8 mouse cellular contexts compared by ENCODE assay signal in the genomic region with DNA sequence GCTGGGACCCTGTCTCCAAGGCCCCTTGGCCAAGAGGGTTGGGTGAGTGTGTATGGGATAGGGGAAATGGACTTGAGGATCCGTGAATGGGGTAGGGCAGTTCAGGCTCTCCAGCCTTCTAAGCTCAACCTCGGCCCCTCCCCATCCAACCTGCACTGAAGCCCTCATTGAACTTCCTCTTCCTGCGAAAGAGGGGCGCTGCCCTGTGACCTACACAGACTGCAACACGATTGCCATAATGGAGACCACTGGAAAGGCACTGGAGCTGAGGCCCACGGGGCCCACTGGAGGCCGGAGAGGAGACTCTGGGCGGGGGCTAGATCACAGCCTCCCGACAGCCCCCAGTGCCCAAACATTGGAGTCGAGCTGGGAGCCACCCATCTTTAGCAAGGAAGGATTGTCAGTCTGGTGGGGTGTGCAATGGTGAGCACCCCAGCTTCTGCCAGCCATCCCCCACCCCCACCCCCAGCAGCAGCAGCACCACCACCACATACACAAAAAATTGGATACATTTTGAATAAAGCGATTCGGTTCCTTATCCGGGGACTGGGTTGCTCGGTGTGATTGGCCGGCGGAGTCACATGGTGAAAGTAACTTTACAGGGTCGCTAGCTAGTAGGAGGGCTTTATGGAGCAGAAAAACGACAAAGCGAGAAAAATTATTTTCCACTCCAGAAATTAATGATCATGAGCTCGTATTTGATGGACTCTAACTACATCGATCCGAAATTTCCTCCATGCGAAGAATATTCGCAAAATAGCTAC. TPM values are rescaled to one million over a fixed set of nuclear protein-coding genes. Genes with fewer than 3 reads are reported as not detected.
DNase-seq lines count a peak whose midpoint lies in the region; ATAC-seq lines count a peak whose summit lies in the region.

No protein-coding gene starts in this region.

- peak; percentile 19 to 43 for DNase-seq in adrenal gland, adult 18-20 months (ENCODE audit: low spot score in 2 of 2)
- no peak for DNase-seq in adrenal gland, postnatal 4 days (ENCODE audit: low spot score in 2 of 2)
- DNase-seq in midbrain, embryonic 11.5 days (ENCODE audit: low spot score, missing footprints): peak; percentile 88
- peak; percentile 51 for DNase-seq in limb, embryonic 11.5 days (ENCODE audit: low spot score)
- no peak for DNase-seq in testis, postnatal 14 days (ENCODE audit: low spot score)
- DNase-seq in frontal cortex, adult 2 months (ENCODE audit: extremely low spot score in 1 of 2, low spot score in 1 of 2): no peak
- no peak for DNase-seq in layer of hippocampus, postnatal 25 days (ENCODE audit: extremely low spot score in 1 of 2, low spot score in 1 of 2)

- no peaks in the 10 kb centered on the region for H3K36me3 ChIP-seq in midbrain, embryonic 11.5 days (ENCODE audit: control insufficient read depth, insufficient read depth, low read length)
- H3K36me3 ChIP-seq in midbrain, embryonic 16.5 days (ENCODE audit: control insufficient read depth, insufficient read depth, low read length): no peaks in the 10 kb centered on the region
- no peaks in the 10 kb centered on the region for H3K36me3 ChIP-seq in limb, embryonic 11.5 days (ENCODE audit: control insufficient read depth, insufficient read depth, low read length)

- H3K9ac ChIP-seq in midbrain, embryonic 11.5 days (ENCODE audit: low read length): no peak overlapping the region
- no peak overlapping the region for H3K9ac ChIP-seq in midbrain, embryonic 16.5 days (ENCODE audit: low read depth, low read length)
- H3K9ac ChIP-seq in limb, embryonic 11.5 days (ENCODE audit: low read length): peak overlapping the region; percentile 13; the same call in 1 of the 2 replicates

- no peak overlapping the region for H3K27ac ChIP-seq in midbrain, embryonic 11.5 days (ENCODE audit: low read depth, low read length)
- H3K27ac ChIP-seq in midbrain, embryonic 16.5 days (ENCODE audit: low read length): no peak overlapping the region
- 0 out of 2 replicates have a peak overlapping the region, but pooled peaks have one; percentile 43 for H3K27ac ChIP-seq in limb, embryonic 11.5 days (replicated peaks; ENCODE audit: low read depth, low read length)

- no peaks in the 10 kb centered on the region for H3K9me3 ChIP-seq in midbrain, embryonic 11.5 days (ENCODE audit: control insufficient read depth, low read length)
- H3K9me3 ChIP-seq in midbrain, embryonic 16.5 days (replicated peaks; ENCODE audit: control insufficient read depth, low read length, poor library complexity, severe bottlenecking): no peaks in the 10 kb centered on the region
- H3K9me3 ChIP-seq in limb, embryonic 11.5 days (ENCODE audit: control insufficient read depth, low read length): no peaks in the 10 kb centered on the region

- no peak for ATAC-seq in midbrain, embryonic 11.5 days (ENCODE audit: low FRiP score)
- ATAC-seq in midbrain, embryonic 16.5 days: no peak
- peak; percentile 49; the same call in 1 of the 2 replicates for ATAC-seq in limb, embryonic 11.5 days (ENCODE audit: insufficient number of reproducible peaks, low FRiP score, low TSS enrichment, low read depth)

- H3K27me3 ChIP-seq in midbrain, embryonic 11.5 days (ENCODE audit: control insufficient read depth, insufficient read depth, low read length): peaks cover 98% of the 10 kb centered on the region
- H3K27me3 ChIP-seq in midbrain, embryonic 16.5 days (ENCODE audit: control insufficient read depth, insufficient read depth, low read depth, low read length): peaks cover 87% of the 10 kb centered on the region
- H3K27me3 ChIP-seq in limb, embryonic 11.5 days (ENCODE audit: control insufficient read depth, insufficient read depth, low read length): peaks cover 77% of the 10 kb centered on the region

- H3K4me1 ChIP-seq in midbrain, embryonic 11.5 days (ENCODE audit: control insufficient read depth, insufficient read depth, low read length): no peaks in the 10 kb centered on the region
- no peaks in the 10 kb centered on the region for H3K4me1 ChIP-seq in midbrain, embryonic 16.5 days (ENCODE audit: control insufficient read depth, insufficient read depth, low read length)
- H3K4me1 ChIP-seq in limb, embryonic 11.5 days (ENCODE audit: control insufficient read depth, insufficient read depth, low read length): peaks cover 35% of the 10 kb centered on the region

- no peak overlapping the region for H3K4me3 ChIP-seq in midbrain, embryonic 11.5 days (ENCODE audit: low read depth, low read length)
- H3K4me3 ChIP-seq in midbrain, embryonic 16.5 days (ENCODE audit: low read depth, low read length): no peak overlapping the region
- peak overlapping the region; percentile 30 for H3K4me3 ChIP-seq in limb, embryonic 11.5 days (ENCODE audit: low read depth, low read length)

- no peak overlapping the region for H3K4me2 ChIP-seq in midbrain, embryonic 11.5 days
- H3K4me2 ChIP-seq in midbrain, embryonic 16.5 days (ENCODE audit: low read length): no peak overlapping the region
- peak overlapping the region; percentile 60 for H3K4me2 ChIP-seq in limb, embryonic 11.5 days (ENCODE audit: low read depth, severe bottlenecking)

- WGBS in midbrain, embryonic 11.5 days: under 1% methylated on average over 24 of the region's 24 CpGs
- under 1% methylated on average over 24 of the region's 24 CpGs for WGBS in midbrain, embryonic 16.5 days
- 2% methylated on average over 24 of the region's 24 CpGs for WGBS in limb, embryonic 11.5 days

RNA-seq across cellular contexts. Expression of a gene that starts 15.5 kb away (rescaled TPM):
- 1 to 10 TPM; 5.0 to 7.3 TPM for total RNA-seq in adrenal gland, adult 18-20 months (2021)
- total RNA-seq in adrenal gland, postnatal 4 days (2021): 10 to 100 TPM; 11.3 to 13.4 TPM
- polyA plus RNA-seq in midbrain, embryonic 11.5 days (2014; fragmentation: Nextera tagmentation; extraction: Ambion mirVana): not detected in 2 replicates
- not detected in 2 replicates for polyA plus RNA-seq in midbrain, embryonic 16.5 days (2015; fragmentation: Nextera tagmentation; extraction: Ambion mirVana)
- 5.1 and 6.4 TPM in 2 replicates for polyA plus RNA-seq in limb, embryonic 11.5 days (2014; fragmentation: Nextera tagmentation; extraction: Ambion mirVana)
- 0.06 TPM in 1 of 2 replicates, not detected in the other for polyA plus RNA-seq in frontal cortex, adult 2 months (2012; rRNA removed)
- not detected for total RNA-seq in layer of hippocampus, postnatal 25 days (2021)

RNA-seq across cellular contexts. Expression of a gene that starts 36.2 kb away (rescaled TPM):
- total RNA-seq in adrenal gland, adult 18-20 months (2021): 10 to 100 TPM; 47.9 to 59.3 TPM
- 10 to 100 TPM; 40.3 to 41.5 TPM for total RNA-seq in adrenal gland, postnatal 4 days (2021)
- polyA plus RNA-seq in midbrain, embryonic 11.5 days (2014; fragmentation: Nextera tagmentation; extraction: Ambion mirVana): not detected in 2 replicates
- polyA plus RNA-seq in midbrain, embryonic 16.5 days (2015; fragmentation: Nextera tagmentation; extraction: Ambion mirVana): not detected in 2 replicates
- polyA plus RNA-seq in limb, embryonic 11.5 days (2014; fragmentation: Nextera tagmentation; extraction: Ambion mirVana): 9.5 and 10.9 TPM in 2 replicates
- polyA plus RNA-seq in frontal cortex, adult 2 months (2012; rRNA removed): not detected in 2 replicates
- total RNA-seq in layer of hippocampus, postnatal 25 days (2021): not detected

RNA-seq across cellular contexts. Expression of a gene that starts 43.8 kb away (rescaled TPM):
- total RNA-seq in adrenal gland, adult 18-20 months (2021): 10 to 100 TPM; 30.8 to 34.8 TPM
- 10 to 100 TPM; 22.2 to 22.7 TPM for total RNA-seq in adrenal gland, postnatal 4 days (2021)
- not detected in 2 replicates for polyA plus RNA-seq in midbrain, embryonic 11.5 days (2014; fragmentation: Nextera tagmentation; extraction: Ambion mirVana)
- not detected in 2 replicates for polyA plus RNA-seq in midbrain, embryonic 16.5 days (2015; fragmentation: Nextera tagmentation; extraction: Ambion mirVana)
- polyA plus RNA-seq in limb, embryonic 11.5 days (2014; fragmentation: Nextera tagmentation; extraction: Ambion mirVana): 4.6 and 4.8 TPM in 2 replicates
- polyA plus RNA-seq in frontal cortex, adult 2 months (2012; rRNA removed): not detected in 2 replicates
- not detected for total RNA-seq in layer of hippocampus, postnatal 25 days (2021)

RNA-seq across cellular contexts. Expression of a gene that starts 58.0 kb away (rescaled TPM):
- total RNA-seq in adrenal gland, adult 18-20 months (2021): 1 to 10 TPM in 1 of 2 experiments, under 1 TPM in 1; 0.66 to 1.4 TPM
- total RNA-seq in adrenal gland, postnatal 4 days (2021): 1 to 10 TPM; 3.0 to 4.8 TPM
- not detected in 2 replicates for polyA plus RNA-seq in midbrain, embryonic 11.5 days (2014; fragmentation: Nextera tagmentation; extraction: Ambion mirVana)
- not detected in 2 replicates for polyA plus RNA-seq in midbrain, embryonic 16.5 days (2015; fragmentation: Nextera tagmentation; extraction: Ambion mirVana)
- 4.4 and 6.1 TPM in 2 replicates for polyA plus RNA-seq in limb, embryonic 11.5 days (2014; fragmentation: Nextera tagmentation; extraction: Ambion mirVana)
- not detected in 2 replicates for polyA plus RNA-seq in frontal cortex, adult 2 months (2012; rRNA removed)
- total RNA-seq in layer of hippocampus, postnatal 25 days (2021): not detected

Comparison
In these comparisons a context has a peak if more than half of its experiments do, and no peak if none do; other contexts are left out.
1. DNase-seq: peak in adrenal gland, adult 18-20 months (2 of 2), midbrain, embryonic 11.5 days (single experiment) and limb, embryonic 11.5 days (single experiment); none in adrenal gland, postnatal 4 days (0 of 2), testis, postnatal 14 days (single experiment), frontal cortex, adult 2 months (0 of 2) and layer of hippocampus, postnatal 25 days (0 of 2).
2. RNA of a gene that starts 36.2 kb away (polyA plus RNA-seq): 9.5 to 10.9 TPM in limb, embryonic 11.5 days; not detected in midbrain, embryonic 11.5 days, not detected in midbrain, embryonic 16.5 days and not detected in frontal cortex, adult 2 months; every median in the first group is over 10 times any median in the second.